Mouse (Mus musculus) megakaryocyte, embryonic 14.5 days (primary cell): ENCODE measurements around the gene Pipox. TPM values are rescaled to one million over a fixed set of nuclear protein-coding genes. Genes with fewer than 3 reads are reported as not detected.

Experiments used
- H3K27me3 ChIP-seq: replicated peaks from 2 replicates; pipeline ENCODE3; 2012; ENCODE audit warnings: inconsistent platforms
- H3K36me3 ChIP-seq: replicated peaks from 2 replicates; pipeline ENCODE3; 2012; ENCODE audit warnings: low read length, inconsistent platforms, mixed read lengths
- H3K4me1 ChIP-seq: 2 replicates; pipeline ENCODE4 v1.6.1; 2012; ENCODE audit warnings: inconsistent platforms
- H3K4me3 ChIP-seq: replicated peaks from 2 replicates; pipeline ENCODE3; 2012; ENCODE audit warnings: moderate library complexity, mild to moderate bottlenecking, inconsistent platforms
- H3K9me3 ChIP-seq: 2 replicates; pipeline ENCODE4 v1.6.1; 2012; ENCODE audit warnings: inconsistent platforms
- FLI1 ChIP-seq: IDR thresholded peaks from 2 replicates; pipeline ENCODE4 v1.6.1; 2012; ENCODE audit warnings: low read length, inconsistent platforms, mixed read lengths
- GATA1 ChIP-seq: IDR thresholded peaks from 3 replicates; pipeline ENCODE4 v1.6.1; 2012; ENCODE audit warnings: mixed read lengths, low read length, inconsistent platforms, borderline replicate concordance
- polyA plus RNA-seq: library from polyadenylated mRNA; stranded (reverse); fragments of >175 nt; gene quantifications from 2 replicates; pipeline ENCODE4 v1.2.3, GENCODE M21; 2012; ENCODE audit warnings: low replicate concordance; ENCODE audit not compliant: insufficient read depth

The Pipox gene
- polyA plus RNA-seq, 1 experiment, result not detected

GRCm38 (mm10) chr11:77909776-77910175 lies 15.9 kb upstream of the Pipox start:
- Histone ChIP-seq H3K36me3 (no peaks in the 10 kb centered on the region), H3K9me3 (no peaks in the 10 kb centered on the region), H3K27me3 (peaks cover 80% of the 10 kb centered on the region), H3K4me1 (no peaks in the 10 kb centered on the region; the same call in 1 of the 2 replicates), H3K4me3 (no peak overlapping the region)
- TF ChIP-seq FLI1 (no peak), GATA1 (no peak)

- Histone ChIP-seq H3K4me3 (no peak overlapping the region), H3K27me3 (peaks cover 79% of the 10 kb centered on the region), H3K4me1 (no peaks in the 10 kb centered on the region; the same call in 1 of the 2 replicates), H3K9me3 (no peaks in the 10 kb centered on the region), H3K36me3 (no peaks in the 10 kb centered on the region)
- TF ChIP-seq GATA1, result no peak
- no peak for TF ChIP-seq FLI1
Measured at GRCm38 (mm10) chr11:77909376-77909775, 15.5 kb upstream of the Pipox start.

- Histone ChIP-seq H3K27me3 (peaks cover 79% of the 10 kb centered on the region), H3K9me3 (no peaks in the 10 kb centered on the region), H3K4me3 (no peak overlapping the region), H3K36me3 (no peaks in the 10 kb centered on the region), H3K4me1 (no peaks in the 10 kb centered on the region)
- TF ChIP-seq FLI1, result no peak
- no peak for TF ChIP-seq GATA1
Measured at GRCm38 (mm10) chr11:77908468-77908867, 14.6 kb upstream of the Pipox start.

GRCm38 (mm10) chr11:77906747-77907174 lies 12.9 kb upstream of the Pipox start:
- no peak overlapping the region for H3K4me3 ChIP-seq
- TF ChIP-seq FLI1, result no peak
- no peak for TF ChIP-seq GATA1
- H3K4me1 ChIP-seq, result no peaks in the 10 kb centered on the region
- H3K27me3 ChIP-seq, result peaks cover 78% of the 10 kb centered on the region
- H3K9me3 ChIP-seq, result no peaks in the 10 kb centered on the region
- H3K36me3 ChIP-seq, result no peaks in the 10 kb centered on the region

- no peaks in the 10 kb centered on the region for H3K4me1 ChIP-seq
- TF ChIP-seq FLI1, result no peak
- TF ChIP-seq GATA1, result no peak
Measured at GRCm38 (mm10) chr11:77906097-77906687, 12.3 kb upstream of the Pipox start.

GRCm38 (mm10) chr11:77904707-77905106 lies 10.8 kb upstream of the Pipox start:
- Histone ChIP-seq H3K4me1 (no peaks in the 10 kb centered on the region), H3K27me3 (peaks cover 81% of the 10 kb centered on the region), H3K9me3 (peaks cover 4% of the 10 kb centered on the region), H3K4me3 (no peak overlapping the region), H3K36me3 (no peaks in the 10 kb centered on the region)
- TF ChIP-seq FLI1 (no peak), GATA1 (no peak)

More at GRCm38 (mm10) chr11:77906097-77906687, 12.3 kb upstream of the Pipox start:
- Histone ChIP-seq H3K4me3 (no peak overlapping the region), H3K36me3 (no peaks in the 10 kb centered on the region), H3K27me3 (peaks cover 82% of the 10 kb centered on the region), H3K9me3 (no peaks in the 10 kb centered on the region)

GRCm38 (mm10) chr11:77903761-77904160 lies 9.9 kb upstream of the Pipox start:
- Histone ChIP-seq H3K9me3 (peaks cover 6% of the 10 kb centered on the region), H3K27me3 (peaks cover 84% of the 10 kb centered on the region), H3K4me3 (no peak overlapping the region), H3K4me1 (no peaks in the 10 kb centered on the region), H3K36me3 (no peaks in the 10 kb centered on the region)
- TF ChIP-seq FLI1 (no peak), GATA1 (no peak)

GRCm38 (mm10) chr11:77901775-77902355 lies 8.0 kb upstream of the Pipox start:
- TF ChIP-seq FLI1 (no peak), GATA1 (no peak)
- no peaks in the 10 kb centered on the region; the same call in 1 of the 2 replicates for H3K4me1 ChIP-seq
- H3K9me3 ChIP-seq, result peaks cover 6% of the 10 kb centered on the region
- H3K4me3 ChIP-seq, result no peak overlapping the region
- H3K27me3 ChIP-seq, result peaks cover 85% of the 10 kb centered on the region
- no peaks in the 10 kb centered on the region for H3K36me3 ChIP-seq

GRCm38 (mm10) chr11:77901366-77901765 lies 7.5 kb upstream of the Pipox start:
- Histone ChIP-seq H3K9me3 (peaks cover 6% of the 10 kb centered on the region), H3K4me3 (no peak overlapping the region), H3K36me3 (no peaks in the 10 kb centered on the region), H3K4me1 (no peaks in the 10 kb centered on the region; the same call in 1 of the 2 replicates), H3K27me3 (peaks cover 87% of the 10 kb centered on the region)
- no peak for TF ChIP-seq GATA1

- Histone ChIP-seq H3K4me3 (no peak overlapping the region), H3K27me3 (peaks cover 90% of the 10 kb centered on the region), H3K4me1 (no peaks in the 10 kb centered on the region; the same call in 1 of the 2 replicates), H3K36me3 (no peaks in the 10 kb centered on the region), H3K9me3 (peaks cover 6% of the 10 kb centered on the region)
- no peak for TF ChIP-seq GATA1
- TF ChIP-seq FLI1, result no peak
Measured at GRCm38 (mm10) chr11:77900696-77901095, 6.8 kb upstream of the Pipox start.

GRCm38 (mm10) chr11:77900187-77900586 lies 6.3 kb upstream of the Pipox start:
- Histone ChIP-seq H3K9me3 (peaks cover 6% of the 10 kb centered on the region), H3K4me3 (no peak overlapping the region), H3K36me3 (no peaks in the 10 kb centered on the region), H3K27me3 (peaks cover 91% of the 10 kb centered on the region), H3K4me1 (no peaks in the 10 kb centered on the region; the same call in 1 of the 2 replicates)
- no peak for TF ChIP-seq GATA1
- TF ChIP-seq FLI1, result no peak
